Mouse (Mus musculus) cerebellum, adult (tissue): ENCODE measurements around the gene Fxyd5.

Source experiments
- ATAC-seq: cut with Nextera tagmentation; 2 replicates; pipeline ENCODE4 v1.9.2; 2017; ENCODE audit warnings: mild to moderate bottlenecking, moderate library complexity, mixed read lengths; ENCODE audit not compliant: insufficient number of reproducible peaks, low FRiP score, low TSS enrichment

Fxyd5 gene

DNA sequence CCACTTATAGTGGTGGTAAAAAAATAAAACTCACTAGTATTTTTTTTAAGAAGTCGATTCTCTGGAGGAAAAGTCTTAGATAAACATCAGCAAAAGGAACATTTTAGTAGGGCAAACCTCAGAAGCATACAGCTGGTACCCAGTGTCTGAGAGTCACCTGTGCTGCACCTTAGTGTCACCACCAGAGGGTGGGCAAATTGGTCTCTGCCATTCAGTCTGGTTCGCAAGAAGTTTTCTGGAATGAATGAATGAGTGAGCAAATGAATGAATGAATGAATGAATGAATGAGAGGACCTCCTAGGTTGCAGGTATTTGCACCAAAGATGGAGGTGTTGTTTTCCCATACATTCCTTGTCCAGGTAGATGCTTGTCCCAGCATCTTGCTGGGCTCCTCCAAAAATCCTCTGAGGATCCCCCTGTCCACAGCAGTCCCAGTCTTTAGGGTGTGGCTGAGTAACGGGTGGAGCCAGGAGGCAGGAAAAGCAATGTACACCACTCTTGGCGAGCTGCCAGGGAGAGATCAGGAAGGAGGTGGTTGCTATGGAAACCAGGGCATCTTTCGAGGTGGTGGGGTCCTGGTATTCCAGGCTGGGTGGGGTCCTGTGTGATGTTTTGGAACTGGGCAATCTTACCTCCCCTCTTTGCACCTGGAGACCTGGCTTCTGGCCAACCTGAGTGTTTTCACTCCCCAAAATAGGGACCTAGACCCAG, 7.0 kb upstream of the Fxyd5 start:
- ATAC-seq, result no peak

- ATAC-seq, result no peak
Observed at GRCm38 (mm10) chr7:31041662-31042315, 492 bp downstream of the Fxyd5 start.

DNA sequence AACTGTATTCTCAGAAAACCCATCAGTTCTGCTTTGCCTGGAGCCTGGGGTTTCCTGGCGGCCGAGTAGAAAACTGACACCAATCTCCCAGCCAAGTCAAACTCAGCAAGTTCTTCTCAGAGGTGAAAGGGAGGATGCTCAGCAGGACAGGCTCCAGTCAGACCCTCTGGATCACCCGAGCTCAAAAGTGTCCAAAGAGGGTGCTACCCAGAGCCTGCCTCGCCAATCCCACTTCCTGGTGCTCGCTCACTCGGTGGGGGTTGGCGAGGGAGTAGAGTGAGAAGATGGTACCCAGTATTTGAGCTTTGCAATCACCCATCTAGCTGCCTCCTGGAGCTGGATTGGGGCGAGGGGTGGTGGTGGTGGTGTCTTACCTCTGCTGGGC, 1.3 kb downstream of the Fxyd5 start:
- no peak for ATAC-seq

GRCm38 (mm10) chr7:31040281-31041022, 1.8 kb downstream of the Fxyd5 start:
- no peak for ATAC-seq

DNA sequence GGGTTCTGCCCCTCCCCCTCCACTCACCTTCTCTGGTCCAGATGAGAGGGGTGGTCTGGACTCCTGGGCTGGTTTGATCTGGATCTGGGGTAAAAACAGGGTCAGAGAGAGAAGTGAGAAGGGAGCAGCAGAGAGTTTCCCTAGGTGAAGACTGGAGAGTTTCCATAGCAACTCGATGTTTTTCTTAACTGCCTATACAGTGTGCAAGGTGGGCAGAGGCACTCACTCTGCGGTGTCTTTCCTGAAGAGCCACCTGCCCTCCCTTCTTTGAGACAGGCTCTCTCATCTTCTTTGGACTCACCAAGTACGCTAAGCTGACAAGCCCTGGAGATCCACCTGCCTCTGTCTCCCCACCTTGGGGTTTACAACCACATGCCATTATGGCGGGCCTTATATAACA, 3.3 kb downstream of the Fxyd5 start:
- ATAC-seq, result no peak

DNA sequence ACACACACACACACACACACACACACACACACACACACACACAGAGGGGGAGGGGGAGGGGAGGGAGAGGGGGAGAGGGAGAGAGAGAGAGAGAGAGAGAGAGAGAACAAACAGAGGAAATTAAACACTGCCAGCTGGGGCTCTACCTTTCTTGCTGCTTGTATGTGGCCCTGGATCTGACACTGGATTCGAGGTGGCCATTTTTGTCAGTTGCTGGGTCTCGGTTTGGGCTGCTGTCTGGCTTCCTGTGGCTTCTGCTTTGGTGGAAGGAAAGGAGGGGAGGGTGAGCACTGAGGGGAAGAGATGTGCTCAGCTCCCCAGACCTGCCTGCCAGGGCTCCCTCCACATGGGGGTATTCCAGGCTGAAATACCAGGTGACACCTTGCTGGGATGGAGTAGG, 4.6 kb downstream of the Fxyd5 start:
- no peak for ATAC-seq

DNA sequence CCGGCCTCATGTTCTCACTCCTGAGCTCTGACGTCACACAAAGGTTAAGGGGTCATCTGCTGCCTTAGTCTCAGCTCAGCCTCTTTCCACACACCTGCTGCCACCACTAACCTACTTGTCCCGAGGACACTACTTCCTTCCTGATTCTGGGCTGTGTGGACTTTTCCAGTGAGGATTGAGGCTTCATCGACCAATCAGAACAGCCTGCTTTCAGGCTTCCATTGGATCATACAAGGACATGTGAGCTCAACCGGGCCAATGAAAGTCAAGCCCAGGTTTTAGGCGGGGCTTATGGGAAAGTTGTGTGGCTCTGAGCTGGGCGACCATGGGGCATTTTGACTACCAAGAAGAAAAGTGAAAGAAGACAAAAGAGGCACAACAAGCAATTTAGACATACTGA, 5.4 kb downstream of the Fxyd5 start:
- no peak for ATAC-seq

DNA sequence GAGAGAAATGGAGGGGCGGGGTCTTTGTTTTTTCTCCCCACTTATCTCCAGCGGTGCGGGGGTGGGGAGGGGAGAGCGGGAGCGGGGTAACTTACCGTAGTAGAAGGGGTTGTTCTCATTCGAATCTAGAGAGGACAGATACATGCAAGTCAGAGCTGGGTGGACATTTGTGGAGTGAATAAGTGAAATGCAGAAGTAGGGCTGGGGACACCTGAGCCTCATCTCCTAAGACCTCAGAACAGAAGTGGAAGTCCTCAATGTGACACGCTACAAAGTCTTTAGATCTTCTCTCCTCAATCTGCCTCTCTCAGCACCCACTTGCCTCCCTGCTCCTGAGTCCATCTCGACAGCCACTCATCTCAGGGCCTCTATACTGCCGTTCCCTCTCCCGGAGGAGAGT, 7.0 kb downstream of the Fxyd5 start:
- no peak for ATAC-seq

DNA sequence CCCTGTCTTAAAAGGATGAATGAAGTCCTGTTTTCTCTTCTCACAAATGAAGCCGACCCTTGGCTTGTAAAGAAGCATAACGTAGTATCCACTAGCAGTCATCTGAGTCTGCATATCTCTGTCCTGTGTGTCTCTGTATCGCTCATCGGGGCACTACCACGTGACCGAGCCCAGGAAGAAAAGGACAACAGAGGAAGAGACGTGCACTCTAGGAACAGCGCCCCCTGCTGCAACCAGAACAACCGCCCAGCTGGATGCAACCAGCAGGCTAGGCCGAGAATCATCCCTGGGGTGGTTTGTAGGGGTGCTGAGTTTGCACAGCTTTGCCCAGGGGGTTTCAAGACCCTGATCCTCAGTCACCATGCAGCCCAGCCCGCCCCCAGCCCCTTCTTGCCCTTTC, 7.5 kb downstream of the Fxyd5 start:
- ATAC-seq, result no peak

- no peak for ATAC-seq
Observed at GRCm38 (mm10) chr7:31033409-31034165, 8.7 kb downstream of the Fxyd5 start.

- no peak for ATAC-seq
Observed at GRCm38 (mm10) chr7:31031731-31032130, 10.6 kb downstream of the Fxyd5 start.

GRCm38 (mm10) chr7:31030717-31031116, 11.6 kb downstream of the Fxyd5 start:
- no peak for ATAC-seq

- no peak for ATAC-seq
Observed at GRCm38 (mm10) chr7:31028609-31029008, 13.7 kb downstream of the Fxyd5 start.

DNA sequence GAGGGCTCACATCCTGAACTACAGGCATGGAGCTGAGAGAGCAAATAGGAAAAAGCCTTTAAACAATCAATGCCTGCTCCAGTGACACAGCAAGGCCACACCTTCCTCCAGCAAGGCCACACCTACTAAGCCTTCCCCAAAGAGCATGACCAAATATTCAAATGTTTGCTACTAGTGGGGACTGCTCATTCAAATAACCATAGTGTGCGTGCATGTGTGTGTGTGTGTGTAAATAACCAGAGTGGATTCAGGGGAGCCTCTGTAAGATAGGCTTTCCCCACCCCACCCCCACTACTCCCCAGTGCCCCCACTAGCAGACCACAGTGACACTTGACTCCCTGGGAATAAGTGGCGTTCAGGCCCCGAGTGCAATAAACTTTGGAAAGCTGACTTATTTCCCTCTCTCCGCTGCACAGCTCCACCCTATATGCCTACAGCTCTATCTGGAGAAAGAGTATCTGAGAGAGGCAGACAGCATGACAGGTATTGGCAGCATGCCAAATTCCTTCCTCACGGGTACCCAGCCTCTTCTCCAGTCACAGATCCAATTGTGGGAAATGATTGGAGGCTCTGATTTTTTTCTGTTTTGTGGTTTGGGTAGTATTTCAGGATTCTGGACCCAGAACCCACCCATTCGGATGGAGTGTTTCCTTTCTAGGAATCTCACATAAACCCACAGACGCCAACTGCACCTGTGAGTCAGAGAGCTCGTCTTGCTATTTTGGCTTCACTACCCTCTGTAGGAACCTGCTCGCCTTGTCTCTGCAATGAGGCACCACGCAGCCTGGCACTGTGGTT, 25.0 kb downstream of the Fxyd5 start:
- ATAC-seq, result no peak

DNA sequence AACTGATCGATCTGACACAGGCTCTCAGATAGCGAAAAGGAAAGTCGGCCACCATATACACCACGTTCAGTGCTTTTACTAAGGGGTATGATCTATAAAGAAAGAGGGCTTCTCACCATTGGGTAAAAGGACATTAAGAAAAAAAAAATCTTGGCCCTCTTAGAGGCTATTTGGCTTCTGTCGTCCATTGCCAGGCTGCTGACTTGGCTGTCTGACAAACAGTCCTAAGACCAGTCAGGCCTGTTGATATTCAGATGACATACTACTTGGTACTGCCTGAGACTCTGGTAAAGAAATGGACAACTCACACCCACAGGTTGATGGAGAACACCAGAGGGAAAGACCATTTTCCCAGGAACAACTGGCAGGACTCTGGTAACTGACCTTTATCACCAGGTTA, 29.3 kb downstream of the Fxyd5 start:
- ATAC-seq, result no peak

DNA sequence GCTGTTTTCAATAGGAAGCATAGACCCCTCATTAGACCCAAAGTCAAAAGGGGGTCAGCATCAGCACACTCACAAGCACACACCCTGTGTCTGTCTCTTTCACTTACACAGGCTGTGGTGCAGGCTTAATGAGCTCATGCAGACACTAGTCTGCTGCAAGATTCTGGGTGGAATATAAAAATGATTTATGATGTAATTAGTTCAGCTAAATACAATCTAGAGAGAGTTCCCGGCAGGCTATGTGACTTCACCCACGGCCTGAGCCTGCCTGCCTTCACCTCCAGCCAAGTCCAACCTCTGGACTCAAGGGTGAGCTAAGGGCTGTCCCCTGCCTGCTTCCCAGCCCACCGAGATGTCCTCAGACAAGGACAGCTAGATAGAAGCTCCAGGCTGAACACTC, 33.4 kb downstream of the Fxyd5 start:
- ATAC-seq, result no peak

DNA sequence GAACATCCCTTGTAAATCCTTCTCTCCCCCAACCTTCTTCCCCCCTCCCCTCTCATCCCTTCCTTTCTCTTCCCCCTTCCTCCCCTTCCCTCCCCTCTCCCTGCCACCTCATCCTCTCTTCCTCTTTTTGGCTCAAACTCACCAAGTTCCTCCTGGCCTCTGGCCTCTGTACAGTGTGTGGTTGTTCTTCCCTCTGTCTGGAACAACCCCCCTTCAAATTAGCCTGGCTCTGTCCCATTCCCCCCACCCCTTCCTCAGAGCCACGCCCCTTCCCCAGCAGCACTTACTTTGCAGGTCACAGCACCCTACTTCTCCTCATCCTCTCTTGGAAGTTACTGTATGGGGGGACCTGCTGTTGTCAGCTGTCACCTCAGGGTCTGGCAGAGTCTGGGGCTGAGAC, 34.1 kb downstream of the Fxyd5 start:
- no peak for ATAC-seq

DNA sequence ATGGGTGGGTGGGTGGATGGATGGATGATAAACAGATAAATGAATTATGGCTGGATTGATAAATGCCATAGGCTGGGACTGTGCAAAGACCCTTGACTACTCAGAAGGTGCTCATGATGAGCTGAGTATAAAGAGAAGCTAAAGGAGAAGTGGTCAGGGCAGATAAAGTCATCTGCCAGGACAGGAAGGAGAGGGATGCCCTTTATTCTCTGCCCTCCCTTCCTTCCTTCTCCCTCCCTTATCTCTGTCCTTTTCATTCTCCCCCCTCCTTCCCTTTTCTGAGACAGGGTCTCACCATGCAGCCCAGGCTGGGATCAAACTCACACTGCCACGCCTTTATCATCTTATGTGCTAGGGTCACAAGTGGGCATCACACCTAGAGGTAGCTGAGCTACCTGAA, 34.5 kb downstream of the Fxyd5 start:
- no peak for ATAC-seq

DNA sequence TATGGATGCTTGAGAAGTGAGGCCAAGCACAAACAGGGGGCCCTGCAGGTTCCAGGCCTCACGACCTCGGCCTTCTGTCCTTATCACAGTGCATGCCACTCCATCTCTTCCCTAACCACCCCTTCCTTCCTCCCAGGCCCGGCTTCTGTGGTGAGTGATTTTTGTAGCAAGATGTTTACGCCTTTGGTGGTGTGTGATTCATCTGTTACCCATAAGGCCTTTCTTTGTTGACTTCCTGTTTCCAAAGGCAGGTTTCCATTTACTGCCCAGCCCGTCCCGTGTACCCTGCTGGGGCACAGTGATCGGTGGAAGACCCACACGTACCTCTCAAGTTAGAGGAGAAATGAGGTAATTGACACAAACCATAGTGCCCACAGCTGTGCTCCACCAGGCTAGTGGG, 39.6 kb downstream of the Fxyd5 start:
- ATAC-seq, result no peak

GRCm38 (mm10) chr7:31000505-31001020, 41.7 kb downstream of the Fxyd5 start:
- no peak for ATAC-seq
